Mouse (Mus musculus) macrophage (primary cell): ENCODE data around the gene Neurl4. TPM values are rescaled to one million over a fixed set of nuclear protein-coding genes. Genes with fewer than 3 reads are reported as not detected.
A peak's percentile ranks its signal among the peaks of the same experiment; 100 is the strongest.

Experiments used
- H3K27ac ChIP-seq: fragments of 350-480 bp; formaldehyde crosslinking; 2 replicates; pipeline ENCODE4 v1.9.0; 2021
- H3K36me3 ChIP-seq: fragments of 350-480 bp; formaldehyde crosslinking; 2 replicates; pipeline ENCODE4 v1.9.0; 2021; ENCODE audit errors: inconsistent target
- H3K4me3 ChIP-seq: fragments of 350-480 bp; formaldehyde crosslinking; 2 replicates; pipeline ENCODE4 v1.9.0; 2021; ENCODE audit errors: inconsistent target
- H3K79me2 ChIP-seq: fragments of 350-480 bp; formaldehyde crosslinking; 2 replicates; pipeline ENCODE4 v1.9.0; 2021; ENCODE audit errors: inconsistent target
- WGBS: methylation state at CpG from one replicate; pipeline ENCODE4 v1.1.7; 2026; ENCODE audit warnings: inconsistent platforms; ENCODE audit not compliant: missing documents; 5-methylcytosine and 5-hydroxymethylcytosine counted together
- polyA plus RNA-seq: library from polyadenylated mRNA; stranded (reverse); fragments of 250-400 nt; gene quantifications from 3 replicates; pipeline ENCODE4 v1.2.4, GENCODE M21; 2018; ENCODE audit warnings: inconsistent platforms

The Neurl4 gene
- polyA plus RNA-seq, 1 experiment from 2014 or later: 14.9 TPM

GRCm38 (mm10) chr11:69876867-69877266 is 24.0 kb upstream of the Neurl4 start:
- Histone ChIP-seq H3K4me3 (no peak overlapping the region), H3K27ac (no peak overlapping the region)

GRCm38 (mm10) chr11:69877878-69878277 is 23.0 kb upstream of the Neurl4 start, which contains the start of gene Tmem95:
Gene Tmem95, minus strand, starts transcription at chr11:69878018.
- Histone ChIP-seq H3K36me3 (no peaks in the 10 kb centered on the region), H3K4me3 (no peak within 1 kb of the TSS), H3K27ac (no peak within 1 kb of the TSS), H3K79me2 (peaks cover 16% of the 10 kb centered on the region)
- 90% methylated on average over 11 of the region's 11 CpGs for WGBS

More at GRCm38 (mm10) chr11:69876867-69877266, 24.0 kb upstream of the Neurl4 start:
- WGBS: 10% methylated on average over 12 of the region's 12 CpGs
- Histone ChIP-seq H3K36me3 (no peaks in the 10 kb centered on the region), H3K79me2 (peaks cover 16% of the 10 kb centered on the region)

GRCm38 (mm10) chr11:69878399-69878798 is 22.5 kb upstream of the Neurl4 start:
- WGBS: 85% methylated on average over 1 of the region's 3 CpGs
- Histone ChIP-seq H3K36me3 (no peaks in the 10 kb centered on the region), H3K4me3 (no peak overlapping the region), H3K79me2 (peaks cover 16% of the 10 kb centered on the region), H3K27ac (no peak overlapping the region)

GRCm38 (mm10) chr11:69878952-69879351 is 21.9 kb upstream of the Neurl4 start:
- Histone ChIP-seq H3K4me3 (no peak overlapping the region), H3K27ac (no peak overlapping the region), H3K79me2 (peaks cover 16% of the 10 kb centered on the region), H3K36me3 (no peaks in the 10 kb centered on the region)
- 96% methylated on average over 6 of the region's 6 CpGs for WGBS

- WGBS: 91% methylated on average over 14 of the region's 15 CpGs
- no peak overlapping the region for H3K27ac ChIP-seq
- peaks cover 16% of the 10 kb centered on the region for H3K79me2 ChIP-seq
- H3K36me3 ChIP-seq: no peaks in the 10 kb centered on the region
- H3K4me3 ChIP-seq: no peak overlapping the region
These were observed 21.2 kb upstream of the Neurl4 start for GRCm38 (mm10) chr11:69879711-69880110.

GRCm38 (mm10) chr11:69880506-69880852 is 20.4 kb upstream of the Neurl4 start:
- 0% methylated on average over 18 of the region's 18 CpGs for WGBS
- peaks cover 16% of the 10 kb centered on the region for H3K79me2 ChIP-seq
- peak overlapping the region; percentile 61 for H3K27ac ChIP-seq
- H3K36me3 ChIP-seq: no peaks in the 10 kb centered on the region
- peak overlapping the region; percentile 69 for H3K4me3 ChIP-seq

- peak within 1 kb of the TSS; percentile 61 for H3K27ac ChIP-seq
- under 1% methylated on average over 46 of the region's 46 CpGs for WGBS
- no peaks in the 10 kb centered on the region for H3K36me3 ChIP-seq
- H3K4me3 ChIP-seq: peak within 1 kb of the TSS; percentile 69
- peaks cover 16% of the 10 kb centered on the region for H3K79me2 ChIP-seq
These were observed 19.8 kb upstream of the Neurl4 start, which contains the start of gene Kctd11 for GRCm38 (mm10) chr11:69880853-69881603. Gene Kctd11, minus strand, starts transcription at chr11:69881406.

- WGBS: 83% methylated on average over 20 of the region's 21 CpGs
- H3K36me3 ChIP-seq: no peaks in the 10 kb centered on the region
- no peak overlapping the region for H3K27ac ChIP-seq
- peaks cover 16% of the 10 kb centered on the region for H3K79me2 ChIP-seq
- peak overlapping the region; percentile 69; the same call in 1 of the 2 replicates for H3K4me3 ChIP-seq
These were observed 18.8 kb upstream of the Neurl4 start for GRCm38 (mm10) chr11:69881787-69882670.

- 92% methylated on average over 4 of the region's 4 CpGs for WGBS
- Histone ChIP-seq H3K4me3 (no peak overlapping the region), H3K79me2 (peaks cover 16% of the 10 kb centered on the region), H3K36me3 (no peaks in the 10 kb centered on the region), H3K27ac (no peak overlapping the region)
These were observed 17.8 kb upstream of the Neurl4 start for GRCm38 (mm10) chr11:69883066-69883465.

- Histone ChIP-seq H3K4me3 (no peak overlapping the region), H3K27ac (no peak overlapping the region), H3K36me3 (no peaks in the 10 kb centered on the region), H3K79me2 (peaks cover 16% of the 10 kb centered on the region)
- 91% methylated on average over 7 of the region's 8 CpGs for WGBS
These were observed 17.2 kb upstream of the Neurl4 start for GRCm38 (mm10) chr11:69883527-69884151.

GRCm38 (mm10) chr11:69884240-69884639 is 16.6 kb upstream of the Neurl4 start:
- Histone ChIP-seq H3K27ac (no peak overlapping the region), H3K79me2 (peaks cover 13% of the 10 kb centered on the region), H3K4me3 (no peak overlapping the region), H3K36me3 (no peaks in the 10 kb centered on the region)
- 67% methylated on average over 8 of the region's 9 CpGs for WGBS

- Histone ChIP-seq H3K27ac (no peak overlapping the region), H3K4me3 (no peak overlapping the region), H3K36me3 (no peaks in the 10 kb centered on the region), H3K79me2 (peaks cover 9% of the 10 kb centered on the region)
- 91% methylated on average over 8 of the region's 8 CpGs for WGBS
These were observed 16.2 kb upstream of the Neurl4 start for GRCm38 (mm10) chr11:69884663-69885062.

GRCm38 (mm10) chr11:69886907-69887635 is 13.8 kb upstream of the Neurl4 start:
- no peaks in the 10 kb centered on the region for H3K79me2 ChIP-seq
- H3K36me3 ChIP-seq: no peaks in the 10 kb centered on the region
- H3K27ac ChIP-seq: no peak overlapping the region
- no peak overlapping the region for H3K4me3 ChIP-seq
- WGBS: 91% methylated on average over 8 of the region's 8 CpGs

GRCm38 (mm10) chr11:69891482-69891881 is 9.4 kb upstream of the Neurl4 start:
- H3K79me2 ChIP-seq: no peaks in the 10 kb centered on the region
- WGBS: 92% methylated on average over 4 of the region's 4 CpGs
- no peak overlapping the region for H3K27ac ChIP-seq
- H3K36me3 ChIP-seq: no peaks in the 10 kb centered on the region
- no peak overlapping the region for H3K4me3 ChIP-seq
